Mouse (Mus musculus): ENCODE results near the gene Ftl1-ps1. TPM values are rescaled to one million over a fixed set of nuclear protein-coding genes. Genes with fewer than 3 reads are reported as not detected.

Ftl1-ps1 gene
- polyA plus RNA-seq (2016; fragmentation: Nextera tagmentation; extraction: Ambion mirVana): 88.2 and 91.3 TPM in 2 replicates

- H3K4me1 ChIP-seq: 0 out of 2 replicates have a peak, but pooled peaks cover 2% of the 10 kb centered on the region
- no peaks in the 10 kb centered on the region for H3K36me3 ChIP-seq (replicated peaks)
- DNase-seq (ENCODE audit: low spot score): peak; percentile 31
- H3K4me3 ChIP-seq: peak within 1 kb of the TSS; percentile 29; the same call in 1 of the 2 replicates
- H3K27ac ChIP-seq (replicated peaks): no peak within 1 kb of the TSS
- peaks cover 7% of the 10 kb centered on the region for H3K27me3 ChIP-seq (replicated peaks; ENCODE audit: low read depth, poor library complexity, severe bottlenecking)
- WGBS: 10% methylated on average over 11 of the region's 11 CpGs
- H3K9me3 ChIP-seq: no peaks in the 10 kb centered on the region
These were observed at the start of gene Ftl1-ps1 for GRCm38 (mm10) chr13:74399298-74399839. Ftl1-ps1 (plus strand) TSS chr13:74399694.

GRCm38 (mm10) chr13:74350435-74350906 is 49.0 kb upstream of the Ftl1-ps1 start:
- Histone ChIP-seq H3K9me3 (no peaks in the 10 kb centered on the region), H3K36me3 (replicated peaks) (peaks cover 33% of the 10 kb centered on the region), H3K4me3 (peak overlapping the region; percentile 84), H3K27me3 (replicated peaks; ENCODE audit: low read depth, poor library complexity, severe bottlenecking) (no peaks in the 10 kb centered on the region), H3K27ac (replicated peaks) (peak overlapping the region; percentile 97), H3K4me1 (peaks cover 21% of the 10 kb centered on the region)
- no peak for DNase-seq (ENCODE audit: low spot score)
- 2% methylated on average over 15 of the region's 15 CpGs for WGBS

- H3K9me3 ChIP-seq: no peaks in the 10 kb centered on the region
- peaks cover 94% of the 10 kb centered on the region for H3K36me3 ChIP-seq (replicated peaks)
- H3K4me3 ChIP-seq: no peak overlapping the region
- H3K27ac ChIP-seq (replicated peaks): no peak overlapping the region
- no peaks in the 10 kb centered on the region for H3K27me3 ChIP-seq (replicated peaks; ENCODE audit: low read depth, poor library complexity, severe bottlenecking)
- 95% methylated on average over 13 of the region's 13 CpGs for WGBS
- no peaks in the 10 kb centered on the region for H3K4me1 ChIP-seq
- no peak for DNase-seq (ENCODE audit: low spot score)
These were observed 43.0 kb upstream of the Ftl1-ps1 start for GRCm38 (mm10) chr13:74356491-74356890.

GRCm38 (mm10) chr13:74362218-74362617 is 37.3 kb upstream of the Ftl1-ps1 start:
- H3K27me3 ChIP-seq (replicated peaks; ENCODE audit: low read depth, poor library complexity, severe bottlenecking): no peaks in the 10 kb centered on the region
- H3K27ac ChIP-seq (replicated peaks): no peak overlapping the region
- H3K36me3 ChIP-seq (replicated peaks): peaks cover 62% of the 10 kb centered on the region
- no peaks in the 10 kb centered on the region for H3K4me1 ChIP-seq
- H3K9me3 ChIP-seq: no peaks in the 10 kb centered on the region
- WGBS: 80% methylated on average over 2 of the region's 2 CpGs
- DNase-seq (ENCODE audit: low spot score): no peak
- H3K4me3 ChIP-seq: no peak overlapping the region

- no peak for DNase-seq (ENCODE audit: low spot score)
- Histone ChIP-seq H3K4me1 (no peaks in the 10 kb centered on the region), H3K9me3 (no peaks in the 10 kb centered on the region), H3K27ac (replicated peaks) (no peak overlapping the region), H3K36me3 (replicated peaks) (peaks cover 51% of the 10 kb centered on the region), H3K27me3 (replicated peaks; ENCODE audit: low read depth, poor library complexity, severe bottlenecking) (no peaks in the 10 kb centered on the region), H3K4me3 (no peak overlapping the region)
- WGBS: 90% methylated on average over 13 of the region's 13 CpGs
These were observed 36.2 kb upstream of the Ftl1-ps1 start for GRCm38 (mm10) chr13:74363176-74363858.

GRCm38 (mm10) chr13:74363859-74364235 is 35.6 kb upstream of the Ftl1-ps1 start, which contains the start of gene Lrrc14b:
Lrrc14b (minus strand) TSS chr13:74364005.
- Histone ChIP-seq H3K27me3 (replicated peaks; ENCODE audit: low read depth, poor library complexity, severe bottlenecking) (no peaks in the 10 kb centered on the region), H3K4me1 (no peaks in the 10 kb centered on the region), H3K36me3 (replicated peaks) (peaks cover 46% of the 10 kb centered on the region), H3K27ac (replicated peaks) (no peak within 1 kb of the TSS), H3K9me3 (no peaks in the 10 kb centered on the region), H3K4me3 (no peak within 1 kb of the TSS)
- 88% methylated on average over 8 of the region's 8 CpGs for WGBS
- no peak for DNase-seq (ENCODE audit: low spot score)

- H3K36me3 ChIP-seq (replicated peaks): no peaks in the 10 kb centered on the region
- no peak for DNase-seq (ENCODE audit: low spot score)
- H3K27me3 ChIP-seq (replicated peaks; ENCODE audit: low read depth, poor library complexity, severe bottlenecking): no peaks in the 10 kb centered on the region
- WGBS: 81% methylated on average over 10 of the region's 10 CpGs
- H3K27ac ChIP-seq (replicated peaks): no peak overlapping the region
- no peaks in the 10 kb centered on the region for H3K9me3 ChIP-seq
- H3K4me3 ChIP-seq: no peak overlapping the region
- H3K4me1 ChIP-seq: peaks cover 5% of the 10 kb centered on the region; the same call in 1 of the 2 replicates
These were observed 17.8 kb upstream of the Ftl1-ps1 start for GRCm38 (mm10) chr13:74381533-74382276.

GRCm38 (mm10) chr13:74382289-74382688 is 17.2 kb upstream of the Ftl1-ps1 start:
- 75% methylated on average over 3 of the region's 3 CpGs for WGBS
- no peak overlapping the region for H3K27ac ChIP-seq (replicated peaks)

GRCm38 (mm10) chr13:74389730-74390129 is 9.8 kb upstream of the Ftl1-ps1 start:
- H3K27me3 ChIP-seq (replicated peaks; ENCODE audit: low read depth, poor library complexity, severe bottlenecking): no peaks in the 10 kb centered on the region
- H3K4me1 ChIP-seq: no peaks in the 10 kb centered on the region
- no peak overlapping the region for H3K27ac ChIP-seq (replicated peaks)
- H3K4me3 ChIP-seq: peak overlapping the region; percentile 70
- no peak for DNase-seq (ENCODE audit: low spot score)
- no peaks in the 10 kb centered on the region for H3K36me3 ChIP-seq (replicated peaks)
- 72% methylated on average over 6 of the region's 6 CpGs for WGBS
- no peaks in the 10 kb centered on the region for H3K9me3 ChIP-seq

More at GRCm38 (mm10) chr13:74382289-74382688, 17.2 kb upstream of the Ftl1-ps1 start:
- no peak overlapping the region for H3K4me3 ChIP-seq
- H3K36me3 ChIP-seq (replicated peaks): no peaks in the 10 kb centered on the region
- no peaks in the 10 kb centered on the region for H3K27me3 ChIP-seq (replicated peaks; ENCODE audit: low read depth, poor library complexity, severe bottlenecking)
- no peaks in the 10 kb centered on the region for H3K9me3 ChIP-seq
- DNase-seq (ENCODE audit: low spot score): no peak
- H3K4me1 ChIP-seq: peaks cover 5% of the 10 kb centered on the region; the same call in 1 of the 2 replicates

GRCm38 (mm10) chr13:74390371-74390990 is 9.0 kb upstream of the Ftl1-ps1 start, which contains the start of gene Zfp72:
Zfp72 (minus strand) TSS chr13:74390836.
- Histone ChIP-seq H3K36me3 (replicated peaks) (no peaks in the 10 kb centered on the region), H3K27me3 (replicated peaks; ENCODE audit: low read depth, poor library complexity, severe bottlenecking) (no peaks in the 10 kb centered on the region), H3K4me1 (no peaks in the 10 kb centered on the region), H3K9me3 (no peaks in the 10 kb centered on the region), H3K27ac (replicated peaks) (peak within 1 kb of the TSS; percentile 79), H3K4me3 (peak within 1 kb of the TSS; percentile 70)
- 2% methylated on average over 14 of the region's 14 CpGs for WGBS
- peak; percentile 67 for DNase-seq (ENCODE audit: low spot score)

- no peak overlapping the region for H3K27ac ChIP-seq (replicated peaks)
- 72% methylated on average over 2 of the region's 2 CpGs for WGBS
- H3K27me3 ChIP-seq (replicated peaks; ENCODE audit: low read depth, poor library complexity, severe bottlenecking): no peaks in the 10 kb centered on the region
- no peaks in the 10 kb centered on the region for H3K36me3 ChIP-seq (replicated peaks)
- H3K4me1 ChIP-seq: no peaks in the 10 kb centered on the region
- DNase-seq (ENCODE audit: low spot score): no peak
- H3K9me3 ChIP-seq: no peaks in the 10 kb centered on the region
- H3K4me3 ChIP-seq: no peak overlapping the region
These were observed 8.3 kb upstream of the Ftl1-ps1 start for GRCm38 (mm10) chr13:74391156-74391555.

- H3K27ac ChIP-seq (replicated peaks): no peak overlapping the region
- DNase-seq (ENCODE audit: low spot score): no peak
- peaks cover 36% of the 10 kb centered on the region for H3K36me3 ChIP-seq (replicated peaks)
- H3K4me3 ChIP-seq: no peak overlapping the region
- peaks cover 63% of the 10 kb centered on the region for H3K9me3 ChIP-seq
- no peaks in the 10 kb centered on the region for H3K4me1 ChIP-seq
- WGBS: 22% methylated on average over 19 of the region's 19 CpGs
- no peaks in the 10 kb centered on the region for H3K27me3 ChIP-seq (replicated peaks; ENCODE audit: low read depth, poor library complexity, severe bottlenecking)
These were observed 40.4 kb downstream of the Ftl1-ps1 start for GRCm38 (mm10) chr13:74439895-74440294.
